Mouse (Mus musculus): ENCODE data around the gene Atp6v1g2. TPM values are rescaled to one million over a fixed set of nuclear protein-coding genes. Genes with fewer than 3 reads are reported as not detected.

The Atp6v1g2 gene
- total RNA-seq (2021) = 1 to 10 TPM; 4.7 to 5.3 TPM
- long read RNA-seq, experiment 1, partial matches to known transcripts = 0 of 4 reads
- long read RNA-seq, experiment 1, other reads (novel, unspliced or antisense) = 1 of 4 reads
- long read RNA-seq, experiment 2, partial matches to known transcripts = 0 of 5 reads
- long read RNA-seq, experiment 2, other reads (novel, unspliced or antisense) = 2 of 5 reads

DNA sequence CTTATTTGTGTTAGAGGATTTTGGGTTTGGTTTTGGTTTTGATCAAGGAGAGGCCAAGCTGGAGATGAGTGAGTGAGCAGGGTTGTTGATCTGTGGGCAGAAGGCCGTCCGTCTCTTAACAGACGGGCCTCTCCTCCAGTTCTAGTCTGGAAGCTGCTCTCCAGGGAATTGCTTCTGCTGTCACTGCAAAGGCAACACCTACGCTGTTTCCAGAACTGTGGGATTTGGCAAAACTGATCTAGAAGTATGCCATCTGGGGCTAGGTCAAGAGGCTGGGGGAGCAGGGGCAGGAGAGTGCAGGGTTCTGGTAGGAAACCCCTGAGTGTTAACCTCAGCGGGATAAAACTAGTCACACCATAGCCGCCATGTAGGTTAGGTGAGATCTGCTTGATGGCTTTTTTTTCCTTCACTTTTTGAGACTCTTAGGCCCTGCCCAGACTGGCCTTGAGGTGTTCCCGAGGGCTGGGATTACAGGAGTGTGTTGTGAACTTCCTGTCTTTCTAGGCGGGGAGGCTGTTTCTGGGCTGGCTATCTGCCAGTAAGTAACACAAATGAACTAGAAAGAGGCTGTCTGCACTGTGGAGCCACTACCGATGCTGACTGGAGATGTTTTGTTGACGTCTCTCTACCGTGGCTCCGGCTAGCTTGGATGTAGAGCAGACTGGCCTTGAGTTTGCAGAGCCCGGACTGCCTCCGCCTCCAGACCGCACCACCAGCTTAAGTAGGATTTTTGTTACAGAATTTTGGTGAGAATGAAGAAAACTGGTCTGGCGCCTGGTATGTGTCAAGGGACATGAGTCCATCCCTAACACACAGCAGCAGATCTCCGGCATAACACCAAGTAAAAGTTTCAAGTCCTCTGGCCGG is at the start of gene Atp6v1g2:
Gene Atp6v1g2, plus strand, starts transcription at position 547 of the 867 bp plus-strand sequence.
- DNase-seq (ENCODE audit: low spot score in 2 of 2) = no peak

GRCm38 (mm10) chr17:35185639-35186611 is 47.5 kb upstream of the Atp6v1g2 start:
- DNase-seq (ENCODE audit: low spot score in 2 of 2) = peak; percentile 58 to 72

- no peak for DNase-seq (ENCODE audit: low spot score in 2 of 2)
Observed at GRCm38 (mm10) chr17:35186681-35187080, 46.8 kb upstream of the Atp6v1g2 start.

- DNase-seq (ENCODE audit: low spot score in 2 of 2) = no peak
Observed at GRCm38 (mm10) chr17:35187345-35187744, 46.1 kb upstream of the Atp6v1g2 start.

DNA sequence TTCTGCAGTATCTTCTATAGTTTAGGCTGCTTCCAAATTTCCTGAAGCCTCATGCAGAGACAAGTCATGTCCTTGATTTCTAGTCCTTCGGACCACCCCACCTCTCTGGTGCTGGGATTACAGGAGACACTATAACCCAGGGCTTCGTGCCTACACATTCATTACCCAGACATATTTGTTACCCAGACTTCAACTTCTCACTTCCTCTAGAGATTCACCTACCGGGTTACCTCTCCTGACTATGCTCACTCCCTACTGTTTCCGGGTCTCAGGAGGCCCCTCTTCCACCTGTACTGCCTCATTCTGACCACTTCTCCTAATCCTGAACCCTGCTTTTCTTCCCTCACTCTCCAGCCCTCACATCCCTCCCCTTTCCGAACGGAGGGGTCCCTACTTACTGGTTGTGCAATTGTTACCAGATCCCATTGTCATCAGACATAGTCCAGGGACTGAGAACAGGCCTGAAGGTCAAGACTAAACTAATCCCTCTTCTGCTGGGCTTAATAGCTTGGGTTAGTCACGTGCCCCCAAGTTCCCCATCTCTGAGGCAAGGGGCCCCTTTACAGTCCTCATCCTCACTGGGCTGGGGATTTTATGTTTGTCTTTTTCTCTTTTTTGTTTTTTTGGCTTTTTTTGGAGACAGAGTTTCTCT is 45.4 kb upstream of the Atp6v1g2 start, which contains the start of gene Lst1:
Gene Lst1, minus strand, starts transcription at position 481 of the 652 bp plus-strand sequence.
- DNase-seq (ENCODE audit: low spot score in 2 of 2) = no peak

DNA sequence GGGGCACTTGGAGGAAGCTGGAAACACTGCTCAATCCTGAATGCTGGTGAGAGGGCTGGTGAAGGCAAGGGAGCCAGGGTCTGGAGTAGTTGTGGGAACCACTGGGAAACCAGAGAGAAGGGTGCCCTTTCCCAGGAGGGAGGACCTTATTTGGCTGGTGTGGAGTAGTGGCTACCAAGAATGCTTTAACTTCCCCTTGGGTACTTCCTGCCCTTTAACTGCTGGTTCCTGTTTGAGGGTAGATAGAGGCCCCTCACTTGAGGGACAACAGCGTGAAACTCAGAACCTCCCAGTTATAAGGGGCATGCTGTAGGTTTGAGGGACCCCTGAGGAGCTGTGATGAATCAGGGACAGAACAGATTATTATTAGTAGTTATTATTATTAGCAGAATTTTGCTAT is 44.3 kb upstream of the Atp6v1g2 start:
- DNase-seq (ENCODE audit: low spot score in 2 of 2) = no peak

GRCm38 (mm10) chr17:35190096-35190495 is 43.4 kb upstream of the Atp6v1g2 start:
- DNase-seq (ENCODE audit: low spot score in 2 of 2) = no peak

- DNase-seq (ENCODE audit: low spot score in 2 of 2) = no peak
Observed at GRCm38 (mm10) chr17:35191723-35192122, 41.7 kb upstream of the Atp6v1g2 start.

GRCm38 (mm10) chr17:35192924-35193323 is 40.5 kb upstream of the Atp6v1g2 start:
- DNase-seq (ENCODE audit: low spot score in 2 of 2) = no peak

GRCm38 (mm10) chr17:35193881-35194843 is 39.3 kb upstream of the Atp6v1g2 start, which contains the start of gene Ltb:
Gene Ltb, plus strand, starts transcription at chr17:35194439.
- DNase-seq (ENCODE audit: low spot score in 2 of 2) = peak in 1 of 2 experiments; percentile 33

GRCm38 (mm10) chr17:35194844-35195630 is 38.4 kb upstream of the Atp6v1g2 start:
- DNase-seq (ENCODE audit: low spot score in 2 of 2) = no peak

GRCm38 (mm10) chr17:35195631-35196320 is 37.7 kb upstream of the Atp6v1g2 start:
- DNase-seq (ENCODE audit: low spot score in 2 of 2) = peak; percentile 84 to 90

DNA sequence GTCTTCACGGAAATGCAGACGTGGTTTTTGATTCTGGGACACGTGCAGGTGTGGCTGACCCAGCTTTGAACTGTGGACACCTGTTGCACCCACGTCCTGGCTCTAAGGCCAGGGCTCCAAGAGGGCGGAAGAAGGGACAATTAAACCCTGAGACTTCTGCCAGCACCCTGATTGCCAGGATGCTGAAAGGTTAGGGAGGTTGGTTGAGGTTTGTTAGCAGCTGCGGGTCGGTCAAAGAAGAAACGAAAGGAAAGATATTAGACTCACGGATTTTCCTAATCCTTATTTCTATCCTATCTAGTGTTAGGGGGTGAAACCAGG is 37.2 kb upstream of the Atp6v1g2 start:
- no peak for DNase-seq (ENCODE audit: low spot score in 2 of 2)

DNA sequence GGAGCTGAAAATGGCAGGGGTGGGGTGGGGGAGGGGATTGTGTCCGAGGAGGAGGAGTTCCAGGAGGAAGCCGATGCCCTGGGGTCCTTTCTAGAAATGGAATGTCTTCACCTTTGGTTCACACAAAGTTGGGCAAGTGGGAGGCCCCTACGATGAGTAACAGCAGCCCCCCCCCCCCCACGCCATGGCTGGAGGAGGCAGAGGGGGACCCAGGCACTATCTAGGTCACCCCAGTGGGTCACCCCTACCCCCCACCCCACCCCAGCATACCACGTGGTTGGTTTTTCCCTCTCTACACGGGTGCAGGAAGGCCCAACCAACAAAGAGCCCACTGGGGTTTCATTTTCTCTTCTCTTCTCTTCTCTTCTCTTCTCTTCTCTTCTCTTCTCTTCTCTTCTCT is 36.3 kb upstream of the Atp6v1g2 start:
- no peak for DNase-seq (ENCODE audit: low spot score in 2 of 2)

- no peak for DNase-seq (ENCODE audit: low spot score in 2 of 2)
Observed at GRCm38 (mm10) chr17:35198029-35198428, 35.4 kb upstream of the Atp6v1g2 start.

GRCm38 (mm10) chr17:35198946-35199345 is 34.5 kb upstream of the Atp6v1g2 start:
- no peak for DNase-seq (ENCODE audit: low spot score in 2 of 2)

GRCm38 (mm10) chr17:35200398-35200797 is 33.1 kb upstream of the Atp6v1g2 start:
- DNase-seq (ENCODE audit: low spot score in 2 of 2) = no peak

DNA sequence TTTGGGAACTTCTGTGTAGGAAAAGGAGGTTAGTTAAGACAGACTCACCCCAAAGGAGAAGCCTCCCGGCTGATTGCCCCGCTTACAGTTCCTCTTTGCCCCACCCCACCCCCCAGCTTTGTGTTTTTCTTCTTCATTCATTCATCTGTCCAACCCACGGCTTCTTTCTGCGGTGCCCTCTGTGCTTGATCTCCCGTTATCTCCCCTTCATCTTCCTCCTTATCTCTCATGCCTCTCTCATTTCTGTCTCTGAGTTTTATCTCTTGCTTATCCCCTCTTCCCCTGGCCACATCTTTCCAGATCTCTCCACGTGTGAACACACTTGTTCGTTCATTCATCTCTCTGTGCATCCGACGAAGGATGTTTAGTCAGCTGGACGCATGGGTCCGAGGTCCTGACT is 32.3 kb upstream of the Atp6v1g2 start:
- DNase-seq (ENCODE audit: low spot score in 2 of 2) = no peak
